Mouse (Mus musculus): Measurements from ENCODE around the gene Stat3.

DNA sequence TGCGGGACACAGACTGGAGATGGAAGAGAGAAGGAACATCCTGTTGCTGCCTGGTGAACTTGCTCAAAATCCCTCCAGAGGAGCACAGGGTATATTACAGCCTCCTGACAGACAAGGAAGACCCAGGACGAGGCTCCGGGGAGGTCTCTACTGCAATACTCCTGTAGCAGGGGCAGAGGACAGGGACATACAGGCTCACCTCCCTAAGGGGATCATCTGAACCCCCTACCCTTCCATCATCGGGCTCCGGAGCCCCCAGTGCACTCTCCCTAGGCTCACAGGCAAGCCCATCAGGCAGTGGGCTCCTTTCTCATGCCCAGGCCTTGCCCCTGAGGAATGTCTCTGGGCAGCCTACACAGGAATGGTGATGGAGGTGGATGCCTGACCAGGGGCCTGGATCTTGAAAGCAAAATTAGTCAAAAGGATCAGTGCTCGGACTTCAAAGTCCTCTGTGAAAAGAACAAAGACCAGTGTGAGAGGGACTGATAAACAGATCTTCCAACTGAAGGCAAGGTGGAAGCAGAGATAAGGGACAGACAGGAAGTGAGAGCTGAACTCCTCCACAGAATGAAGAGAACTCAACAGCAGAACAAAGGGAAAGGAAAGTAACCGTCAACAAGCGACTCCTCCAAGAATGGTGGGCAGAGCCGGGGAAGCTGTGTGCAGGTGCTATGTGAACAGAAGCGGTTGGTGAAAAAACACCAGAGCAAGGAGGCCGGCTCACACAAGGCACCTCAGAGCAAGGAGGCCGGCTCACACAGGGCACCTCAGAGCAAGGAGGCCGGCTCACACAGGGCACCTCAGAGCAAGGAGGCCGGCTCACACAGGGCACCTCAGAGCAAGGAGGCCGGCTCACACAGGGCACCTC is 47.9 kb downstream of the Stat3 start:
- TF ChIP-seq GATA1 (IDR thresholded peaks at IDR 0.05; ENCODE audit: low read length) (peak; percentile 72), TAL1 (IDR thresholded peaks at IDR 0.05; ENCODE audit: low read length) (peak; percentile 79)

All from erythroblast, embryonic 14.5 days (primary cell).